Mouse (Mus musculus) hindbrain, embryonic 11.5 days (tissue): ENCODE measurements around the gene Hoxd8. TPM values are rescaled to one million over a fixed set of nuclear protein-coding genes. Genes with fewer than 3 reads are reported as not detected.

Source experiments
- ATAC-seq: fragments of 200-750 bp; cut with Nextera tagmentation; 2 replicates; pipeline ENCODE4 v1.8.0; 2017; ENCODE audit warnings: mild to moderate bottlenecking, moderate TSS enrichment, moderate library complexity; ENCODE audit not compliant: low FRiP score
- DNase-seq: peaks from one replicate; pipeline ENCODE4 v3.0.0-alpha.2; 2015; ENCODE audit warnings: low spot score
- H3K27ac ChIP-seq: fragments of 300-500 bp; sonication (generic); 2 replicates; pipeline ENCODE4 v1.5.1; 2014; ENCODE audit warnings: mild to moderate bottlenecking, low read depth, low read length
- H3K27me3 ChIP-seq: fragments of 300-500 bp; sonication (generic); 2 replicates; pipeline ENCODE4 v1.6.1; 2014; ENCODE audit warnings: mild to moderate bottlenecking, low read length, moderate library complexity, mixed read lengths; ENCODE audit not compliant: control insufficient read depth, insufficient read depth
- H3K36me3 ChIP-seq: fragments of 300-500 bp; sonication (generic); 2 replicates; pipeline ENCODE4 v1.6.1; 2014; ENCODE audit warnings: mild to moderate bottlenecking, low read length, moderate library complexity, mixed read lengths; ENCODE audit not compliant: control insufficient read depth, insufficient read depth
- H3K4me1 ChIP-seq: fragments of 300-500 bp; sonication (generic); replicated peaks from 2 replicates; pipeline ENCODE4 v1.6.1; 2014; ENCODE audit warnings: low read length, mixed read lengths; ENCODE audit not compliant: control insufficient read depth, insufficient read depth
- H3K4me2 ChIP-seq: fragments of 300-500 bp; sonication (generic); replicated peaks from 2 replicates; pipeline ENCODE4 v1.6.1; 2014; ENCODE audit warnings: mild to moderate bottlenecking, low read depth, low read length
- H3K4me3 ChIP-seq: fragments of 300-500 bp; sonication (generic); 2 replicates; pipeline ENCODE4 v1.5.1; 2014; ENCODE audit warnings: low read depth, low read length
- H3K9ac ChIP-seq: fragments of 300-500 bp; sonication (generic); 2 replicates; pipeline ENCODE4 v1.6.1; 2014; ENCODE audit warnings: low read depth, low read length
- H3K9me3 ChIP-seq: fragments of 300-500 bp; sonication (generic); 2 replicates; pipeline ENCODE4 v1.6.1; 2016; ENCODE audit warnings: low read length; ENCODE audit not compliant: control insufficient read depth
- WGBS: fragments of 180-500 bp; shearing (Covaris S2); extraction: QIAGEN DNeasy Blood & Tissue Kit; methylation state at CpG from one replicate; pipeline ENCODE4 v1.1.7; 2014; 5-methylcytosine and 5-hydroxymethylcytosine counted together
- polyA plus RNA-seq: library from polyadenylated mRNA; unstranded; fragments of >200 nt; fragmentation: Nextera tagmentation; extraction: Ambion mirVana; gene quantifications from 2 replicates; pipeline ENCODE4 v1.2.1, GENCODE M21; 2014

The Hoxd8 gene
- polyA plus RNA-seq, 1 experiment from 2014 or later, result 0.19 TPM

GRCm38 (mm10) chr2:74680561-74681398 is 23.6 kb upstream of the Hoxd8 start:
- Histone ChIP-seq H3K9me3 (no peaks in the 10 kb centered on the region), H3K4me3 (no peak overlapping the region), H3K9ac (no peak overlapping the region), H3K27me3 (peaks cover 98% of the 10 kb centered on the region), H3K27ac (no peak overlapping the region), H3K36me3 (no peaks in the 10 kb centered on the region), H3K4me2 (no peak overlapping the region), H3K4me1 (peaks cover 8% of the 10 kb centered on the region)
- peak; percentile 59 for DNase-seq
- ATAC-seq, result no peak
- 2% methylated on average over 21 of the region's 21 CpGs for WGBS

- ATAC-seq, result 0 out of 2 replicates have a peak, but pooled peaks have one; percentile 33
- DNase-seq, result no peak
- Histone ChIP-seq H3K9me3 (no peaks in the 10 kb centered on the region), H3K4me3 (peak overlapping the region; percentile 10; the same call in 1 of the 2 replicates), H3K4me2 (peak overlapping the region; percentile 25), H3K36me3 (no peaks in the 10 kb centered on the region), H3K9ac (no peak overlapping the region), H3K4me1 (peaks cover 8% of the 10 kb centered on the region), H3K27ac (no peak overlapping the region), H3K27me3 (peaks cover 94% of the 10 kb centered on the region)
- WGBS, result under 1% methylated on average over 74 of the region's 78 CpGs
These were observed 22.6 kb upstream of the Hoxd8 start for GRCm38 (mm10) chr2:74681594-74682531.

GRCm38 (mm10) chr2:74682796-74683195 is 21.6 kb upstream of the Hoxd8 start:
- 1% methylated on average over 24 of the region's 51 CpGs for WGBS
- no peak overlapping the region for H3K9ac ChIP-seq
- DNase-seq (no peak), ATAC-seq (no peak)
- H3K4me3 ChIP-seq, result peak overlapping the region; percentile 8; the same call in 1 of the 2 replicates
- no peaks in the 10 kb centered on the region for H3K9me3 ChIP-seq
- H3K4me1 ChIP-seq, result peaks cover 8% of the 10 kb centered on the region
- no peak overlapping the region; the same call in 1 of the 2 replicates for H3K4me2 ChIP-seq
- H3K36me3 ChIP-seq, result no peaks in the 10 kb centered on the region
- peaks cover 94% of the 10 kb centered on the region for H3K27me3 ChIP-seq
- H3K27ac ChIP-seq, result no peak overlapping the region

- no peak overlapping the region for H3K9ac ChIP-seq
- no peak overlapping the region for H3K4me3 ChIP-seq
- no peak overlapping the region for H3K27ac ChIP-seq
- peaks cover 91% of the 10 kb centered on the region for H3K27me3 ChIP-seq
- no peak overlapping the region for H3K4me2 ChIP-seq
- under 1% methylated on average over 18 of the region's 18 CpGs for WGBS
- peaks cover 8% of the 10 kb centered on the region for H3K4me1 ChIP-seq
- no peaks in the 10 kb centered on the region for H3K9me3 ChIP-seq
- no peak for DNase-seq
- H3K36me3 ChIP-seq, result no peaks in the 10 kb centered on the region
- ATAC-seq, result no peak
These were observed 20.9 kb upstream of the Hoxd8 start for GRCm38 (mm10) chr2:74683471-74683951.

- Histone ChIP-seq H3K27me3 (peaks cover 90% of the 10 kb centered on the region), H3K4me1 (peaks cover 8% of the 10 kb centered on the region), H3K9me3 (no peaks in the 10 kb centered on the region), H3K27ac (no peak overlapping the region), H3K9ac (no peak overlapping the region), H3K4me3 (no peak overlapping the region), H3K4me2 (no peak overlapping the region), H3K36me3 (no peaks in the 10 kb centered on the region)
- DNase-seq (no peak), ATAC-seq (no peak)
- WGBS, result 2% methylated on average over 12 of the region's 12 CpGs
These were observed 20.3 kb upstream of the Hoxd8 start for GRCm38 (mm10) chr2:74684106-74684505.

GRCm38 (mm10) chr2:74685059-74685603 is 19.3 kb upstream of the Hoxd8 start:
- H3K27ac ChIP-seq, result no peak overlapping the region
- DNase-seq, result no peak
- peaks cover 92% of the 10 kb centered on the region for H3K27me3 ChIP-seq
- H3K4me1 ChIP-seq, result peaks cover 8% of the 10 kb centered on the region
- no peak overlapping the region for H3K4me2 ChIP-seq
- H3K4me3 ChIP-seq, result no peak overlapping the region
- no peak overlapping the region for H3K9ac ChIP-seq
- no peaks in the 10 kb centered on the region for H3K9me3 ChIP-seq
- 12% methylated on average over 4 of the region's 4 CpGs for WGBS
- no peak for ATAC-seq
- H3K36me3 ChIP-seq, result no peaks in the 10 kb centered on the region

- no peaks in the 10 kb centered on the region for H3K9me3 ChIP-seq
- no peaks in the 10 kb centered on the region for H3K36me3 ChIP-seq
- no peak overlapping the region for H3K4me2 ChIP-seq
- no peak overlapping the region for H3K4me3 ChIP-seq
- peaks cover 8% of the 10 kb centered on the region for H3K4me1 ChIP-seq
- 4% methylated on average over 17 of the region's 17 CpGs for WGBS
- no peak overlapping the region for H3K9ac ChIP-seq
- H3K27ac ChIP-seq, result no peak overlapping the region
- peak; percentile 86 for DNase-seq
- peaks cover 86% of the 10 kb centered on the region for H3K27me3 ChIP-seq
- no peak for ATAC-seq
These were observed 18.0 kb upstream of the Hoxd8 start for GRCm38 (mm10) chr2:74686301-74686987.
